Mouse (Mus musculus): Measurements from ENCODE around the gene Ubd. TPM values are rescaled to one million over a fixed set of nuclear protein-coding genes. Genes with fewer than 3 reads are reported as not detected.

The Ubd gene
- polyA plus RNA-seq, 1 experiment from 2014 or later = 90.3 TPM

Other genes starting within 250 kb of the Ubd start
- 145 and 162 TPM in 2 replicates for gene Ppp1r11, start 242.2 kb upstream of the Ubd start, polyA plus RNA-seq (2015; fragmentation: Nextera tagmentation; extraction: Ambion mirVana)
- 121 and 135 TPM in 2 replicates for gene Znrd1, start 235.3 kb upstream of the Ubd start, polyA plus RNA-seq (2015; fragmentation: Nextera tagmentation; extraction: Ambion mirVana)
- 5.4 and 5.9 TPM in 2 replicates for gene Znrd1as, start 235.3 kb upstream of the Ubd start, polyA plus RNA-seq (2015; fragmentation: Nextera tagmentation; extraction: Ambion mirVana)
- gene 2410137M14Rik, start 212.7 kb upstream of the Ubd start, polyA plus RNA-seq (2015; fragmentation: Nextera tagmentation; extraction: Ambion mirVana) = not detected in 2 replicates
- gene H2-M5, start 204.4 kb upstream of the Ubd start, polyA plus RNA-seq (2015; fragmentation: Nextera tagmentation; extraction: Ambion mirVana) = 0.09 and 0.10 TPM in 2 replicates
- gene Zfp57, start 192.7 kb upstream of the Ubd start, polyA plus RNA-seq (2015; fragmentation: Nextera tagmentation; extraction: Ambion mirVana) = 3.4 and 3.9 TPM in 2 replicates
- not detected in 2 replicates for gene Mog, start 170.5 kb upstream of the Ubd start, polyA plus RNA-seq (2015; fragmentation: Nextera tagmentation; extraction: Ambion mirVana)
- 2.4 and 6.8 TPM in 2 replicates for gene Gabbr1, start 147.9 kb upstream of the Ubd start, polyA plus RNA-seq (2015; fragmentation: Nextera tagmentation; extraction: Ambion mirVana)
- not detected in 2 replicates for gene Olfr90, start 105.4 kb upstream of the Ubd start, polyA plus RNA-seq (2015; fragmentation: Nextera tagmentation; extraction: Ambion mirVana)
- gene Olfr91, start 95.6 kb upstream of the Ubd start, polyA plus RNA-seq (2015; fragmentation: Nextera tagmentation; extraction: Ambion mirVana) = not detected in 2 replicates
- gene Olfr92, start 73.8 kb upstream of the Ubd start, polyA plus RNA-seq (2015; fragmentation: Nextera tagmentation; extraction: Ambion mirVana) = not detected in 2 replicates
- gene Olfr93, start 32.4 kb upstream of the Ubd start, polyA plus RNA-seq (2015; fragmentation: Nextera tagmentation; extraction: Ambion mirVana) = not detected in 2 replicates
- gene Olfr94, start 7.1 kb downstream of the Ubd start, polyA plus RNA-seq (2015; fragmentation: Nextera tagmentation; extraction: Ambion mirVana) = not detected in 2 replicates
- gene Olfr95, start 19.2 kb downstream of the Ubd start, polyA plus RNA-seq (2015; fragmentation: Nextera tagmentation; extraction: Ambion mirVana) = not detected in 2 replicates
- gene Olfr96, start 26.3 kb downstream of the Ubd start, polyA plus RNA-seq (2015; fragmentation: Nextera tagmentation; extraction: Ambion mirVana) = not detected in 2 replicates
- not detected in 2 replicates for gene Olfr97, start 43.4 kb downstream of the Ubd start, polyA plus RNA-seq (2015; fragmentation: Nextera tagmentation; extraction: Ambion mirVana)
- not detected in 2 replicates for gene Olfr98, start 69.9 kb downstream of the Ubd start, polyA plus RNA-seq (2015; fragmentation: Nextera tagmentation; extraction: Ambion mirVana)
- gene H2-M3, start 76.3 kb downstream of the Ubd start, polyA plus RNA-seq (2015; fragmentation: Nextera tagmentation; extraction: Ambion mirVana) = 21.7 TPM in 2 replicates
- gene Olfr99, start 89.6 kb downstream of the Ubd start, polyA plus RNA-seq (2015; fragmentation: Nextera tagmentation; extraction: Ambion mirVana) = 0.14 and 0.30 TPM in 2 replicates
- gene Olfr101, start 110.4 kb downstream of the Ubd start, polyA plus RNA-seq (2015; fragmentation: Nextera tagmentation; extraction: Ambion mirVana) = not detected in 2 replicates
- gene Olfr102, start 123.2 kb downstream of the Ubd start, polyA plus RNA-seq (2015; fragmentation: Nextera tagmentation; extraction: Ambion mirVana) = not detected in 2 replicates
- gene Olfr103, start 145.8 kb downstream of the Ubd start, polyA plus RNA-seq (2015; fragmentation: Nextera tagmentation; extraction: Ambion mirVana) = not detected in 2 replicates
- gene Olfr104-ps, start 165.7 kb downstream of the Ubd start, polyA plus RNA-seq (2015; fragmentation: Nextera tagmentation; extraction: Ambion mirVana) = not detected in 2 replicates
- 0.04 TPM in 1 of 2 replicates, not detected in the other for gene Olfr105-ps, start 185.1 kb downstream of the Ubd start, polyA plus RNA-seq (2015; fragmentation: Nextera tagmentation; extraction: Ambion mirVana)
- gene Olfr106-ps, start 196.5 kb downstream of the Ubd start, polyA plus RNA-seq (2015; fragmentation: Nextera tagmentation; extraction: Ambion mirVana) = not detected in 2 replicates
- not detected in 2 replicates for gene Olfr107, start 205.3 kb downstream of the Ubd start, polyA plus RNA-seq (2015; fragmentation: Nextera tagmentation; extraction: Ambion mirVana)

Measured in thymus, postnatal 0 days (tissue).